Mouse (Mus musculus) liver, embryonic 14.5 days (tissue): ENCODE data around the gene Slamf9.

Experiments used
- CTCF ChIP-seq: IDR thresholded peaks from 2 replicates; pipeline ENCODE4 v1.5.1; 2016; ENCODE audit warnings: antibody characterized with exemption, low read depth, control low read depth
- EP300 ChIP-seq: IDR thresholded peaks from 2 replicates; pipeline ENCODE4 v1.6.1; 2016; ENCODE audit warnings: antibody characterized with exemption, low read depth

- peak; percentile 77 for TF ChIP-seq CTCF
- TF ChIP-seq EP300, result no peak
Observed at GRCm38 (mm10) chr1:172518013-172518412, 42.9 kb downstream of the Slamf9 start.
